Mouse (Mus musculus) hindbrain, embryonic 16.5 days (tissue): ENCODE data around the gene Gtf2h2. TPM values are rescaled to one million over a fixed set of nuclear protein-coding genes. Genes with fewer than 3 reads are reported as not detected.

Source experiments
- ATAC-seq: fragments of 200-750 bp; cut with Nextera tagmentation; 2 replicates; pipeline ENCODE4 v1.8.0; 2017; ENCODE audit warnings: moderate TSS enrichment, moderate library complexity
- H3K27ac ChIP-seq: fragments of 300-500 bp; sonication (generic); 2 replicates; pipeline ENCODE4 v1.5.1; 2014; ENCODE audit warnings: low read depth, mild to moderate bottlenecking, control low read depth, low read length, moderate library complexity
- H3K27me3 ChIP-seq: fragments of 300-500 bp; sonication (generic); replicated peaks from 2 replicates; pipeline ENCODE4 v1.6.1; 2014; ENCODE audit warnings: low read length; ENCODE audit not compliant: control insufficient read depth, insufficient read depth
- H3K36me3 ChIP-seq: fragments of 300-500 bp; sonication (generic); 2 replicates; pipeline ENCODE4 v1.6.1; 2014; ENCODE audit warnings: mild to moderate bottlenecking, low read length, moderate library complexity, mixed read lengths; ENCODE audit not compliant: control insufficient read depth, insufficient read depth
- H3K4me1 ChIP-seq: fragments of 300-500 bp; sonication (generic); 2 replicates; pipeline ENCODE4 v1.6.1; 2014; ENCODE audit warnings: low read depth, low read length; ENCODE audit not compliant: control insufficient read depth, insufficient read depth
- H3K4me2 ChIP-seq: fragments of 300-500 bp; sonication (generic); 2 replicates; pipeline ENCODE4 v1.6.1; 2014; ENCODE audit warnings: mild to moderate bottlenecking, low read length, control low read depth, moderate library complexity
- H3K4me3 ChIP-seq: fragments of 300-500 bp; sonication (generic); 2 replicates; pipeline ENCODE4 v1.5.1; 2014; ENCODE audit warnings: mild to moderate bottlenecking, low read length, control low read depth, moderate library complexity
- H3K9ac ChIP-seq: fragments of 300-500 bp; sonication (generic); 2 replicates; pipeline ENCODE4 v1.6.1; 2014; ENCODE audit warnings: low read depth, mild to moderate bottlenecking, control low read depth, low read length, moderate library complexity
- H3K9me3 ChIP-seq: fragments of 300-500 bp; sonication (generic); 2 replicates; pipeline ENCODE4 v1.6.1; 2014; ENCODE audit warnings: mild to moderate bottlenecking, low read length, moderate library complexity; ENCODE audit not compliant: control insufficient read depth
- WGBS: fragments of 180-500 bp; shearing (Covaris S2); extraction: QIAGEN DNeasy Blood & Tissue Kit; methylation state at CpG from one replicate; pipeline ENCODE4 v1.1.7; 2014; 5-methylcytosine and 5-hydroxymethylcytosine counted together
- polyA plus RNA-seq: library from polyadenylated mRNA; unstranded; fragments of >200 nt; fragmentation: Nextera tagmentation; extraction: Ambion mirVana; gene quantifications from 2 replicates; pipeline ENCODE4 v1.2.1, GENCODE M21; 2015

Gtf2h2 gene
- 68.3 and 69.2 TPM in 2 replicates for polyA plus RNA-seq

GRCm38 (mm10) chr13:100492061-100492787, at the start of gene Gtf2h2:
Gene Gtf2h2, minus strand, starts transcription at chr13:100492579.
- Histone ChIP-seq H3K4me2 (peak within 1 kb of the TSS; percentile 76), H3K27me3 (no peaks in the 10 kb centered on the region), H3K4me1 (peaks cover 6% of the 10 kb centered on the region), H3K9ac (peak within 1 kb of the TSS; percentile 84), H3K9me3 (no peaks in the 10 kb centered on the region), H3K36me3 (peaks cover 10% of the 10 kb centered on the region), H3K27ac (peak within 1 kb of the TSS; percentile 87), H3K4me3 (peak within 1 kb of the TSS; percentile 88)
- ATAC-seq = peak; percentile 93
- under 1% methylated on average over 51 of the region's 51 CpGs for WGBS

- ATAC-seq = no peak
- H3K27me3 ChIP-seq = no peaks in the 10 kb centered on the region
- 86% methylated on average over 3 of the region's 3 CpGs for WGBS
Measured at GRCm38 (mm10) chr13:100536149-100536548, 43.8 kb upstream of the Gtf2h2 start.

GRCm38 (mm10) chr13:100532788-100533365, 40.5 kb upstream of the Gtf2h2 start:
- H3K4me2 ChIP-seq = no peak overlapping the region
- H3K9me3 ChIP-seq = no peaks in the 10 kb centered on the region
- no peak overlapping the region for H3K27ac ChIP-seq
- H3K36me3 ChIP-seq = no peaks in the 10 kb centered on the region
- ATAC-seq = no peak
- no peak overlapping the region for H3K4me3 ChIP-seq
- WGBS = 73% methylated on average over 6 of the region's 6 CpGs
- H3K27me3 ChIP-seq = no peaks in the 10 kb centered on the region
- H3K9ac ChIP-seq = no peak overlapping the region
- H3K4me1 ChIP-seq = no peaks in the 10 kb centered on the region

More at GRCm38 (mm10) chr13:100536149-100536548, 43.8 kb upstream of the Gtf2h2 start:
- Histone ChIP-seq H3K9ac (no peak overlapping the region), H3K27ac (no peak overlapping the region), H3K4me1 (no peaks in the 10 kb centered on the region), H3K9me3 (no peaks in the 10 kb centered on the region), H3K36me3 (no peaks in the 10 kb centered on the region), H3K4me2 (no peak overlapping the region), H3K4me3 (no peak overlapping the region)

GRCm38 (mm10) chr13:100526649-100527038, 34.3 kb upstream of the Gtf2h2 start:
- H3K4me2 ChIP-seq = no peak overlapping the region
- no peak for ATAC-seq

GRCm38 (mm10) chr13:100525935-100526648, 33.7 kb upstream of the Gtf2h2 start:
- WGBS = 69% methylated on average over 6 of the region's 6 CpGs
- H3K4me3 ChIP-seq = no peak overlapping the region
- no peaks in the 10 kb centered on the region for H3K9me3 ChIP-seq
- no peak overlapping the region for H3K27ac ChIP-seq
- no peaks in the 10 kb centered on the region for H3K36me3 ChIP-seq
- H3K4me1 ChIP-seq = no peaks in the 10 kb centered on the region
- H3K4me2 ChIP-seq = no peak overlapping the region
- ATAC-seq = no peak; the same call in 1 of the 2 replicates
- no peak overlapping the region for H3K9ac ChIP-seq
- no peaks in the 10 kb centered on the region for H3K27me3 ChIP-seq

More at GRCm38 (mm10) chr13:100526649-100527038, 34.3 kb upstream of the Gtf2h2 start:
- 69% methylated on average over 6 of the region's 6 CpGs for WGBS
- Histone ChIP-seq H3K9me3 (no peaks in the 10 kb centered on the region), H3K36me3 (no peaks in the 10 kb centered on the region), H3K27ac (no peak overlapping the region), H3K9ac (no peak overlapping the region), H3K4me1 (no peaks in the 10 kb centered on the region), H3K27me3 (no peaks in the 10 kb centered on the region), H3K4me3 (no peak overlapping the region)

- H3K4me1 ChIP-seq = no peaks in the 10 kb centered on the region
- ATAC-seq = no peak
- no peak overlapping the region for H3K27ac ChIP-seq
- no peaks in the 10 kb centered on the region for H3K36me3 ChIP-seq
- no peak overlapping the region for H3K4me3 ChIP-seq
- H3K9ac ChIP-seq = no peak overlapping the region
- H3K9me3 ChIP-seq = no peaks in the 10 kb centered on the region
- 89% methylated on average over 6 of the region's 6 CpGs for WGBS
- H3K27me3 ChIP-seq = no peaks in the 10 kb centered on the region
- no peak overlapping the region for H3K4me2 ChIP-seq
Measured at GRCm38 (mm10) chr13:100524896-100525295, 32.5 kb upstream of the Gtf2h2 start.

- no peaks in the 10 kb centered on the region for H3K9me3 ChIP-seq
- 98% methylated on average over 2 of the region's 2 CpGs for WGBS
- H3K36me3 ChIP-seq = no peaks in the 10 kb centered on the region
- ATAC-seq = no peak
- H3K27ac ChIP-seq = no peak overlapping the region
- no peak overlapping the region for H3K4me3 ChIP-seq
- no peaks in the 10 kb centered on the region for H3K4me1 ChIP-seq
- no peak overlapping the region for H3K9ac ChIP-seq
- no peaks in the 10 kb centered on the region for H3K27me3 ChIP-seq
- H3K4me2 ChIP-seq = no peak overlapping the region
Measured at GRCm38 (mm10) chr13:100523698-100524097, 31.3 kb upstream of the Gtf2h2 start.

- Histone ChIP-seq H3K9ac (no peak overlapping the region), H3K27ac (no peak overlapping the region), H3K4me3 (no peak overlapping the region), H3K36me3 (no peaks in the 10 kb centered on the region), H3K9me3 (no peaks in the 10 kb centered on the region), H3K4me2 (no peak overlapping the region), H3K27me3 (no peaks in the 10 kb centered on the region), H3K4me1 (no peaks in the 10 kb centered on the region)
- WGBS = 85% methylated on average over 9 of the region's 9 CpGs
- ATAC-seq = no peak
Measured at GRCm38 (mm10) chr13:100521724-100522591, 29.6 kb upstream of the Gtf2h2 start.
